Mouse (Mus musculus): ENCODE data around the gene Donson. TPM values are rescaled to one million over a fixed set of nuclear protein-coding genes. Genes with fewer than 3 reads are reported as not detected.
A peak's percentile ranks its signal among the peaks of the same experiment; 100 is the strongest.

The Donson gene
- total and polyA plus RNA-seq, 3 experiments: 51.9 to 63.9 (median 62.5) TPM

DNA sequence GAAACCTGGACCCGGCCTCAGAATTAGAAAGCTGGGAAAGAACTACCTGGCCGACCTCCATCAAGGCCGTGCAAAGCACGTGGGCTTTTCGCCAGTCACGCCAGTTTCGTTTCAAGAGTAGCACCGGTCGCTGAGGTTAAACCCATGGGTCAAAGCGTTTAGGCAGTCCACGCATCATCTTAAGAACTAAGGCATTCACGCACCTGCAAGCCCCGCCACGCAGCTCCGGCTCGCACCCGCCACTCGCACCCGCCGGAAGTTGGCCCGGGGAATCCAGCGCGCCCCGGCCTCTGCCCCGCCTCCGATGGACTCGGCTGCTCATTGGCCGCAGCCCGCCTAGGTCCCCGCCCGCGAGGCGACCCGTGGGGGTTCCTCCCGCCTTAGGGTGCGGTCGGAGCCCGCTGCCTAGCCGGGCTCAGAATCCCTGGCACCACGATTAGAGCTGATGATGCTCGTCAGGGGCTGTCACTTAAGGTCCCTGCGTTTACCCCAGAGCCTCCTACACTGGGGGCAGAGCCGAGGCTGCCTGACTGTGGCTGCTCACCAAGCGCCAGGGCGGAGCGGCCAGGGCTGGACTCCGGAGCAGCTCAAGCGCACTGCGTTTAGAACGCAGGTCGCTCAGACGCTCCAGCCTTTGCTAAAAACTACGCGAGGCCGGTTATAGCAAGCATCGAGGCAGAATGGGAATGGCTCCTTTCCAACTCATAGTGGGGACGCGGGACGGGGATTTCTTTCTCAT is 41.7 kb downstream of the Donson start, which contains the start of gene Gart (continued):
- TF ChIP-seq KAT2A (IDR thresholded peaks at IDR 0.05; ENCODE audit: insufficient replicate concordance, low read length) (peak; percentile 34; the same call in 1 of the 2 replicates), GABPA (IDR thresholded peaks at IDR 0.05; ENCODE audit: insufficient replicate concordance, low read depth, low read length) (no peak), MXI1 (IDR thresholded peaks at IDR 0.05; ENCODE audit: low read depth, low read length) (peak; percentile 85), MEF2A (IDR thresholded peaks at IDR 0.05; ENCODE audit: borderline replicate concordance, low read depth, low read length) (peak; percentile 25), TCF12 (IDR thresholded peaks at IDR 0.05; ENCODE audit: low read depth, low read length) (peak; percentile 95), MAFK (IDR thresholded peaks at IDR 0.05; ENCODE audit: insufficient replicate concordance, low read length) (no peak)

GRCm38 (mm10) chr16:91645995-91646602 is 42.5 kb downstream of the Donson start:
- Histone ChIP-seq H3K79me2 (replicated peaks; ENCODE audit: control insufficient read depth, extremely low read depth, insufficient read depth, poor library complexity, severe bottlenecking) (peaks cover 78% of the 10 kb centered on the region), H3K4me3 (replicated peaks in 1 of 3; ENCODE audit: low read depth in 2 of 3, low read length in 2 of 3, poor library complexity in 1 of 3) (peak overlapping the region; percentile 69 to 87 (median 74)), H3K27me3 (replicated peaks) (no peaks in the 10 kb centered on the region), H3K9me3 (replicated peaks; ENCODE audit: low read length) (no peaks in the 10 kb centered on the region), H3K4me2 (ENCODE audit: insufficient read depth, low read depth, poor library complexity, severe bottlenecking) (peak overlapping the region; percentile 84), H3K4me1 (ENCODE audit: control insufficient read depth in 1 of 2, insufficient read depth in 2 of 2) (peaks cover 0 to 41% of the 10 kb centered on the region in 2 experiments; a peak in 2 of 4 replicates), H3K9ac (ENCODE audit: insufficient read depth, low read depth) (peak overlapping the region; percentile 88), H3K36me3 (replicated peaks in 1 of 2; ENCODE audit: control insufficient read depth in 1 of 2, insufficient read depth in 1 of 2, low read length in 1 of 2) (peaks cover 21 to 44% of the 10 kb centered on the region in 2 experiments), H3K27ac (ENCODE audit: insufficient read depth, low read depth) (0 out of 2 replicates have a peak overlapping the region, but pooled peaks have one; percentile 24)
- peak; percentile 84 for DNase-seq (ENCODE audit: extremely low read depth)
- in situ Hi-C loops (cut with MboI; ENCODE audit: low pct_ligation_motif_present, low pct_unique_long_range_greater_than_20kb, low sequenced_read_pairs): no loop called here
- dilution Hi-C loops (cut with MboI; ENCODE audit: extremely low pct_ligation_motif_present, extremely low pct_unique_long_range_greater_than_20kb, low sequenced_read_pairs): no loop called here
- TF ChIP-seq USF1 (IDR thresholded peaks at IDR 0.05; ENCODE audit: low read depth, low read length) (no peak), NELFE (IDR thresholded peaks at IDR 0.05; ENCODE audit: low read depth, low read length) (0 out of 2 replicates have a peak, but pooled peaks have one; percentile 35), JUND (conservative IDR thresholded peaks at IDR 0.05; ENCODE audit: low read depth, low read length) (0 out of 2 replicates have a peak, but pooled peaks have one; percentile 22), UBTF (IDR thresholded peaks at IDR 0.05; ENCODE audit: low read depth, low read length) (no peak), JUN (IDR thresholded peaks at IDR 0.05; ENCODE audit: insufficient read depth, low read depth, low read length) (no peak), USF2 (conservative IDR thresholded peaks at IDR 0.05; ENCODE audit: low read depth, low read length) (0 out of 2 replicates have a peak, but pooled peaks have one; percentile 12), IRF4 (IDR thresholded peaks at IDR 0.05; ENCODE audit: low read depth, low read length) (no peak; the same call in 1 of the 2 replicates), EP300 (IDR thresholded peaks at IDR 0.05; ENCODE audit: low read length) (peak; percentile 25; the same call in 1 of the 2 replicates), MXI1 (IDR thresholded peaks at IDR 0.05; ENCODE audit: low read depth, low read length) (peak; percentile 99), ZMIZ1 (IDR thresholded peaks at IDR 0.05; ENCODE audit: low read depth, low read length) (no peak), MAZ (IDR thresholded peaks at IDR 0.05; ENCODE audit: low read depth, low read length) (peak; percentile 66; the same call in 1 of the 2 replicates), MAX (IDR thresholded peaks at IDR 0.05; ENCODE audit: low read length) (peak; percentile 97), NRF1 (IDR thresholded peaks at IDR 0.05; ENCODE audit: low read depth, low read length) (no peak), GABPA (IDR thresholded peaks at IDR 0.05; ENCODE audit: insufficient replicate concordance, low read depth, low read length) (no peak), RAD21 (IDR thresholded peaks at IDR 0.05; ENCODE audit: low read depth, low read length) (peak; percentile 27), SIN3A (IDR thresholded peaks at IDR 0.05; ENCODE audit: low read length) (peak; percentile 98), E2F4 (IDR thresholded peaks at IDR 0.05; ENCODE audit: insufficient replicate concordance, low read depth, low read length) (0 out of 2 replicates have a peak, but pooled peaks have one; percentile 28), MAFK (IDR thresholded peaks at IDR 0.05; ENCODE audit: insufficient replicate concordance, low read length) (no peak), SMC3 (IDR thresholded peaks at IDR 0.05; ENCODE audit: low read depth, low read length) (peak; percentile 44), MYC (IDR thresholded peaks at IDR 0.05; ENCODE audit: low read depth, low read length) (peak; percentile 98), RCOR1 (conservative IDR thresholded peaks at IDR 0.05; ENCODE audit: low read depth, low read length) (no peak), HCFC1 (IDR thresholded peaks at IDR 0.05; ENCODE audit: low read depth, low read length) (peak; percentile 60; the same call in 1 of the 2 replicates), BHLHE40 (IDR thresholded peaks at IDR 0.05; ENCODE audit: low read depth, low read length) (peak; percentile 91), ZKSCAN1 (IDR thresholded peaks at IDR 0.05; ENCODE audit: borderline replicate concordance, low read depth, low read length) (no peak), TBP (conservative IDR thresholded peaks at IDR 0.05; ENCODE audit: low read depth, low read length) (no peak), MEF2A (IDR thresholded peaks at IDR 0.05; ENCODE audit: borderline replicate concordance, low read depth, low read length) (no peak), TCF12 (IDR thresholded peaks at IDR 0.05; ENCODE audit: low read depth, low read length) (peak; percentile 44; the same call in 1 of the 2 replicates), PAX5 (IDR thresholded peaks at IDR 0.05; ENCODE audit: low read length) (no peak), ELF1 (IDR thresholded peaks at IDR 0.05; ENCODE audit: low read depth, low read length) (peak; percentile 86), ZNF384 (IDR thresholded peaks at IDR 0.05; ENCODE audit: low read depth, low read length) (no peak), CHD1 (IDR thresholded peaks at IDR 0.05; ENCODE audit: low read depth, low read length) (peak; percentile 87)

Measured in CH12.LX (cell line).